Mouse (Mus musculus) spleen, postnatal 36 days (tissue): ENCODE measurements around the gene Sfrp2.

ENCODE experiments used
- DNase-seq, 2 experiments: peaks; one replicate each; pipeline ENCODE4 v3.0.0; 2022; ENCODE audit warnings: low spot score in 2 of 2, mixed read lengths in 1 of 2

Sfrp2 gene

GRCm38 (mm10) chr3:83771160-83771869 lies 5.2 kb downstream of the Sfrp2 start:
- no peak for DNase-seq

DNA sequence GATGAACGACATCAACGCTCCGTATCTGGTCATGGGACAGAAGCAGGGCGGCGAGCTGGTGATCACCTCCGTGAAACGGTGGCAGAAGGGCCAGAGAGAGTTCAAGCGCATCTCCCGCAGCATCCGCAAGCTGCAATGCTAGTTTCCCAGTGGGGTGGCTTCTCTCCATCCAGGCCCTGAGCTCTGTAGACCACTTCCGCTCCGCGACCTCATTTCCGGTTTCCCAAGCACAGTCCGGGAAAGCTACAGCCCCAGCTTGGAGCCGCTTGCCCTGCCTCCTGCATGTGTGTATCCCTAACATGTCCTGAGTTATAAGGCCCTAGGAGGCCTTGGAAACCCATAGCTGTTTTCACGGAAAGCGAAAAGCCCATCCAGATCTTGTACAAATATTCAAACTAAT lies 7.2 kb downstream of the Sfrp2 start:
- no peak for DNase-seq

GRCm38 (mm10) chr3:83775403-83775802 lies 9.3 kb downstream of the Sfrp2 start:
- no peak for DNase-seq

- no peak for DNase-seq
These were observed 15.5 kb downstream of the Sfrp2 start for GRCm38 (mm10) chr3:83781460-83782222.

GRCm38 (mm10) chr3:83783716-83784469 lies 17.8 kb downstream of the Sfrp2 start:
- no peak for DNase-seq

- DNase-seq: no peak
These were observed 18.6 kb downstream of the Sfrp2 start for GRCm38 (mm10) chr3:83784726-83785125.

DNA sequence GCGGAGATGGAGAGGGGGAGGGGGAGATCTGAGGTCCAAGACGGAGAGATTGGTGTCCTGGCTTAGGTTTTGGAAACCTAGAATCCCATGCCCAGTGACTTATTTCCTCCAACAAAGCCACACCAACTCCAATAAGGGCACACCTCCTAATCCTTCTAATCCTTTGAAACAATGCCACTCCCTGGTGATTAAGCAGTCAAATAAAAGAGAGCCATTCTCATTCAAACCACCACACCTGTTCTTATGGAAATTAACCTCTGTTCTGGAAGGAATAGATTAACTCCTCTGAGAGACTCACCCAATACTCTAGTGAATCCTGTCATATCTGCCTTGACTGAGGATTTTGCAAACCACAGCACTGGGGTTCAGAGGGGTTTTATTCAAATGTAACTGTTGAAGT lies 21.0 kb downstream of the Sfrp2 start:
- DNase-seq: no peak

GRCm38 (mm10) chr3:83787776-83788305 lies 21.7 kb downstream of the Sfrp2 start:
- DNase-seq: no peak

DNA sequence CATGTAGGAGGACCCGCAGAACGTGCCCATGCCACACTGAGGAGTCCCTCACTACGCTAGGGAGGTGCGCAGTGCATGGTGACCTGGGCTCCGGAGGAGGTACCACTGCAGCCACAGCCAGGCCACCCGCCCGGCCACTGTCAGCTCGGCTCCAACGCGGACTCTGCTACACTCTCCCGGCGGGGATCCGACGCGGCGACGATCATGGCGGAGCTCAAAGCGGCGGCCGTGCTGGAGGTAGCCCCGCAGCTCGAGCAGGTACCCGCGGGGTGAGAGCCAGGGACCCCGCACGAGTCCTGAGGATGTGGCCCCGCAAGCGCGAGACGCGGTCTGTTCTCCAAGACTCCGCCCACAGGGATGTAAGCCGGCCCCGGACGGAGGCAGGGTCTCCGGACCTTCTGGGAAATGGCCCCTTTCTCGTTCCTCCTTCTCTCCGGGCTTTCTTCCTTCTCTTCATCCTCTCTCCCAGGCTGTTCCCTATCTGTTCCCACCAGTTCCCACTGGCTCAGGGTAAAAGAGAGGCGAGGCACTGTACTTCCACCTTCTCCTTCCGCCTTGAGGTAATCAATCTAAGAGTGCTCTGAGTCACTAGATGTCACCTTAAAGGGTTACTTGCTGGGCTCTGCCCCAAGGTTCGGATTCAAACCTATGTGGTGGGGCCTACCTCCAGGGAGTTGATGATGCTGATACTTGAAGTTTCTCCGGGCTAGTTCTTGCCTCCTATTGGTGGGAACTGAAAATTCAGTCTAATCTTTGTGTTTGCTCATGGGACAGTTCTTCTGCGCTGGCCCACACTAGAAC lies 23.7 kb downstream of the Sfrp2 start:
- DNase-seq: no peak

GRCm38 (mm10) chr3:83791444-83791843 lies 25.3 kb downstream of the Sfrp2 start:
- no peak for DNase-seq

- no peak for DNase-seq
These were observed 31.0 kb downstream of the Sfrp2 start for GRCm38 (mm10) chr3:83797098-83797497.

GRCm38 (mm10) chr3:83797828-83798227 lies 31.7 kb downstream of the Sfrp2 start:
- peak; percentile 53 to 61 for DNase-seq

DNA sequence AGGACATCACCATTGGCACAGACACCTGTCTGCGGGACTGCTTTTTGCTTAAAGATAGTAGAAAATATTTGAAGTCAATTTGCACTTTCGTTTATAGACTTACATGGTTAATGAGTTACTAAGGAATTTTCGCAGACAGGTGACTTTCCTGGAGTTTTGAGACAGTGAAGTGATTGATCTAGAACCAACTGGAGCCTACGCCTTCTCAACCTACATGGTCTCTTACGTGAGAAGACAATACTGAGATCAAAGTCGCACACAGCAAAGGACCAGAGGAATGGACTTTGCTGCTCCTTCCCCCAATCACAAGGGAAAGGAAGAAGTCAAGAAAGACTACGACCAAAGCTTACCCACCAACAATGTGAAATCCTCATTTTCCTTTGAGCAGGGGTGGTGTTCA lies 33.4 kb downstream of the Sfrp2 start:
- no peak for DNase-seq

GRCm38 (mm10) chr3:83801649-83802155 lies 35.6 kb downstream of the Sfrp2 start:
- no peak for DNase-seq

- DNase-seq: no peak
These were observed 42.4 kb downstream of the Sfrp2 start for GRCm38 (mm10) chr3:83808483-83808882.

- peak; percentile 44 to 69 for DNase-seq
These were observed 45.9 kb downstream of the Sfrp2 start for GRCm38 (mm10) chr3:83811987-83812386.

DNA sequence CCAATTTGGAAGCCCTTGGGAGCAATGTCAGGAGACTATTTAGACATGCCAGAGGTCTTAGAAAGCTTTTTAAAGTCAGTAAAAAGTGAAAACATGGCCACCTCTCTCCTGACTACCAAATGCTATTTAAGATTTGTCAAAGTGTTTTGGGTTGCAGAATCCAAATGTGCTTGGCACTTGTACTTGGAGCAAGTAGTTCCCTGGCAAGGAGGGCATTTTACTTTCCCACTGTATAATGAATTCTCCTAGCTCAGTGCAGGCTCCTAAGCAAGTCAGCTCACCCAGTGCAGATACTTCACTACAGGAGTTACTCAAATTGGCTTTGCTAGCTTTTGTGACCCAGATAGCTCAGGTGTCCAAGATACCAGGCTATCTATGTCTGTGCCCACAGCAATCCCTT lies 46.7 kb downstream of the Sfrp2 start:
- no peak for DNase-seq

DNA sequence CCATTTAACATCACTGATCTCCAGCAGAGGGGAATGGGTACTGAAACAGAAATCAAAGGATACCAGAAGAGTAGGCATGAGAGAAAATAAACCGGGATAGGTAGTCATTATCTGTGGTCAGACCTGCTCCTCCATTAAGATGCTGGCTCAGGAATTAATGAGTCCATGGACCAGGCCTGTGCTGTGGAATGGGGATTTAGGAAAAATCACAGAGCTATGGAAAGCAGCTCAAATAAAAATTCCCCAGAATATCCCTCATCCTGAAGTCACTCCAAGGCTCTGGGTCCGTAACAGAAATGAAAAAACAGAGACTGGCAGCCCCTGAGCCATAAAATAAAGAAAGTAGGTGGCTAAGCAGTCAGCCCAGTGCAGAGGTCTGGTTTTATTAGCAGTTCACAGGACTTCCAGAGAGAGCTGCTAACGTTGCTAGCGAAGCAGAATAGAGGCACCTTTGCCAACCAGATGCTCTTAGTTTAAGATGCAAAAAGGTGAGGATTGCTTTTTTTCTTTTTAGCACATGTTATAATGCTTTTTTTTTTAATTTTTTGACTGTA lies 50.3 kb downstream of the Sfrp2 start:
- no peak for DNase-seq

DNA sequence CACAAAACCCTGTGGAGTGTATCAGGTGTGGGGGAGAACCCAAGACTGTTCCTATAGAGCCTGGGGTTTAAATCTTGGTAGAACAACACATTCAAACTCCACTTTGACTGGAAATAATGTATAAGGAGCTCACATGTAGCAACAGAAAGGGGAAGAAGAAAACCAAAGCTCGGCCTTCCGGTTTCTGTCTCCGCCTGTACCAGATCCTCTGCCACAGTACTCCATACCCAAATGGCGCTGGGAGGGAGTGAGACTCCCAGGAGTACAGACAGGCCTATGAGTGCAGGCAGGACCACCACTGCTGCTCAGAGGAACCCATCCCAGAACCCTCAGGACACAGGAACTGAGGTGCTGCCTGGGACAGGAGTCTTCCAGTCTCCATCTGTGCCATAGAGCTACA lies 57.7 kb downstream of the Sfrp2 start:
- no peak for DNase-seq
